Mouse (Mus musculus) adrenal gland, adult (tissue): ENCODE measurements around the gene Tcea3.

Source experiments
- DNase-seq, 2 experiments: peaks; one replicate each; pipeline ENCODE4 v3.0.0; 2022 to 2023; ENCODE audit warnings: low spot score in 1 of 2; ENCODE audit not compliant: inconsistent age in 2 of 2

Gene Tcea3

GRCm38 (mm10) chr4:136270648-136271047, 23.1 kb downstream of the Tcea3 start:
- no peak for DNase-seq

- DNase-seq: no peak
Measured at GRCm38 (mm10) chr4:136281097-136281496, 33.6 kb downstream of the Tcea3 start.

DNA sequence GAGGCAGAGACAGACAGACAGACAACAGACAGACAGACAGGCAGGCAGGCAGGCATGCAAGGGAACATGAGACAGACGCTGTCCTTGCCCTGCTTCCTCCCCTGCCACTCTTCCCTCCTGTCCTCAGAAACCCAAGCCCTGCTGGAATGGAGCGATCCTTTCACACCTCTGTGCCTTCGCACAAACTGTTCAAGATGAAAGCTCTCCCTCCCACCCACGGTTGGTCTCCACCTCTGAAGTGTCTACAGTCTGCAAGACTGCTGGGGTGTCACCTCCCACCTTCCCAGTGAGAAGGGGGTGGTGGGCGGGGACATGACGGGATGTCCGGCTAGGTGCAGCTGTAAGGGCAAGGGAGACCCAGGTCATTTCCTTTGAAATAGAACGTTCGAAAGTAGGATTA, 34.1 kb downstream of the Tcea3 start:
- no peak for DNase-seq

GRCm38 (mm10) chr4:136282621-136283480, 35.3 kb downstream of the Tcea3 start:
- DNase-seq: no peak

DNA sequence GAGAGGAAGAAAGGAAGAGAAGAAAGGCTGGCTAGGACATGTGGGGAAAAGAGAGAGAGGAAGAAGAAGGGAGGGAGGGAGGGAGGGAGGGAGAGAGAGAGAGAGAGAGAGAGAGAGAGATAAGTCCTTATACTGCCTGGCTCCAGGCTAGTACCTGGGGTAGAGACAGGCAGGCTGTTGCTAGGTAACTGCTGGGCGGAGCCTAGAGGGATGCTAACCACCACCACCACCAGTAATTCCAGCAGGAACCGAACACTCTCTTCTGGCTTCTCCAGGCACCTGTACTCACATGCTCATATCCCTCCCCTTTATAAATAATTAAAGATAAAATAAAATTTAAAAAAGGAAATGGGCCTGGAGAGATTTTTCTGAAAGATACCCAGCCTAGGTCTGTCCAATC, 36.3 kb downstream of the Tcea3 start:
- DNase-seq: no peak

DNA sequence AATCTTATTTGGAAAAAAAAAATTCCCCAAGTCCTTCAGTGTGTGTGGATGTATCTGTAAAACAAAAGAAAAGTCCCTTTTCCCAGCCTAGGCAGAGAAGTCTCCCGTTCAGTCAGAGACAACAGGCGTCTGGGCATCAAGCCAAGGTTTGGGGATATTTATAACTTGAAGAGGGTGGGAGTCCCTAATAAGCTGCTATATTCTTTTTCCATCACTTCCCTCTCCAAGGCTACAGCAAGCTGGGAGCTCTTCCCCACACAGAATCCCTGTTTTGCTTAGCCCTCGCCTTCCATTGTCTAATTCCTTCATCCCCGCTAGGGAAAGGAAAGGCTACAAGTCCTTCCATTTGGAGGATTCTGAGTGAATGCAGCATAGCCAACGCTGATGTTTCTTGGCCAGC, 36.9 kb downstream of the Tcea3 start, which contains the start of gene Zfp46:
TSS of gene Zfp46 (plus strand) at position 229 of the 400 bp plus-strand sequence.
- peak; percentile 70 to 90 for DNase-seq

- DNase-seq: peak; percentile 37 to 77
Measured at GRCm38 (mm10) chr4:136284891-136285290, 37.4 kb downstream of the Tcea3 start.

- peak; percentile 97 to 98 for DNase-seq
Measured at GRCm38 (mm10) chr4:136285348-136285810, 37.9 kb downstream of the Tcea3 start.

DNA sequence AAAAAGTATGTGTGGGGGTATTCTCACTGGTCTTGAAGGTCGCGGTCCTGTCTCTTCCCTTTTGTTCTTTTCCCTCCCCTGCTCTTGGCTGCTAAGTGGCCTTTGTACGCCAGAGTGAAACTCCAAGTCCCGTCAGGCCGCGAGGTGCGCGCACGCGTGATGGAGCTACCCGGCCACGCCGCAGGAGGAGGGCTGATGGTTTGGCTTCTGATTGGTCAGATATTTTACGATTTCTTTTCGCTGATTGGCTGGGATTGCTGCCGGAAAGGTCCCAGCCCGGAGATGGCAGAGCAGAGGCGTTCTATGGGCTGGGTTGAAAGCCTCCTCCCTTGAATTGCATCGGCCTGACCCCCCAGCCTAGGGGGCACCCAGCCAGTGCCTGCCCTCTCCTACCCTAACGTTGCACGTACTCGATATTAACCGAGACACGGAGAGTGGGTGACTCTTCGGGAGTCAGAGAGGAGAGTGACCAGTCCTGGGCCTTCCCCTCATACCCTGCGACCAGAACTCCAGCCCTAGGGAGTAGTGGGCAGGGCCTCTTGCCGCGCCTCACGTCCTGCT, 38.4 kb downstream of the Tcea3 start:
- DNase-seq: peak; percentile 97 to 98

GRCm38 (mm10) chr4:136289918-136290780, 42.6 kb downstream of the Tcea3 start:
- no peak for DNase-seq

- no peak for DNase-seq
Measured at GRCm38 (mm10) chr4:136290781-136291595, 43.5 kb downstream of the Tcea3 start.

GRCm38 (mm10) chr4:136291692-136292091, 44.2 kb downstream of the Tcea3 start:
- peak in 1 of 2 experiments; percentile 58 for DNase-seq

- no peak for DNase-seq
Measured at GRCm38 (mm10) chr4:136295941-136296340, 48.4 kb downstream of the Tcea3 start.

GRCm38 (mm10) chr4:136302462-136302861, 54.9 kb downstream of the Tcea3 start:
- DNase-seq: no peak

DNA sequence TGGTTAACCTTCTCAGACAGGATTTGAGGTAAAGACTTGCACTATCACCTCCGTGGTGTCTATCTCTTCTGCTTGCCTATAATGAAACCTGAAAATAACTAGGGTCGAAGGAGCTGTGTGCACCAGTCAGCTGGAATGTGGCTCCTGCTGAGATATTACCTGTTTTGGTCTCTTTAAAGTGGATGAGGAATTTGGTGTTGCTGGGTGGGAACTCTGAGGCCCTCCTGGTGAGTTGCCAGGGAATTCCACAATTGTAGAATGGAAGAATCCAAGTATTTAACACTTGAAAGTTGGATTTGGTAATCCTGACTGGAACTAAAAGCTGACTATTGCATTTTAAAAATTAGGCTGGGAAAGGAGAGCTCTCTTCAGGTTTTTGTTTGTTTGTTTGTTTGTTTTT, 56.7 kb downstream of the Tcea3 start:
- no peak for DNase-seq

DNA sequence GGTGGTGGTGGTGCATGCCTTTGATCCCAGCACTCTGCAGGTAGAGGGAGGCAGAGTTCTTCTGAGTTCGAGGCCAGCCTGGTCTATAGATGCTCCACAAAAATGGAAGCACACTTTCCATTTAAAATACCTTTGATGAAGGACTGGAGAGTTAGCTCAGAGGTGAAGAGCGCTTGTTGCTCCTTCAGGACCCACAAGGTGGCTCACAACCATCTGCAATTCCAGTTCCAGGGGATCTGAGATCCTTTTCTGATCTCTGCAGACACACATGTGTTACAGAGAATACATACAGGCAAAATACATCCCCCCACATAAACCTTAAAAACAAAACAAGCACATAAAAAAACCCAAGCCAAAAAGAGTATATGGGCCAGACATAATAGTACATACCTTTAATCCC, 60.8 kb downstream of the Tcea3 start:
- no peak for DNase-seq

DNA sequence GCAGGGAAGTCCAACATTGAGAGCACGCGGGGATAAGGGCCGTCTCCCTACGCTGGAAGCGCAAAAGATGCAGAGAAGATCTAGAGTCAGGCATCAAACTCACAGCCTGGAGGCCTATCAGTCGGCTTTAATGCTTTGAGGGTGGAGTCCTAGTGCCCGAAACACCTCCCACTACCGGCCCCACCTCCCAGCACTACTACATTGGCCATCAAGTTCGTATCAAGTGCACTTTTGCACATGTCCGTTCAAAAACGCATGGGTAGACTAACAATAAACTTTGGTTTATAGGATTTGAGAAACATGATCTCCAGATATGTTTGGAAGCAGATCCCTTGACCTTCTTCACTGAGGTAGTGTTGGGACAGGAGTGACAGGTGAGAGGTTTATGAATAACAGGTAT, 62.3 kb downstream of the Tcea3 start:
- peak; percentile 64 to 86 for DNase-seq

GRCm38 (mm10) chr4:136310229-136311041, 62.9 kb downstream of the Tcea3 start, which contains the start of gene Hnrnpr:
Hnrnpr (plus strand) TSS chr4:136310942.
- DNase-seq: peak; percentile 99 to 100
